Mouse (Mus musculus): ENCODE results near the gene Aldh9a1.

The Aldh9a1 gene

DNA sequence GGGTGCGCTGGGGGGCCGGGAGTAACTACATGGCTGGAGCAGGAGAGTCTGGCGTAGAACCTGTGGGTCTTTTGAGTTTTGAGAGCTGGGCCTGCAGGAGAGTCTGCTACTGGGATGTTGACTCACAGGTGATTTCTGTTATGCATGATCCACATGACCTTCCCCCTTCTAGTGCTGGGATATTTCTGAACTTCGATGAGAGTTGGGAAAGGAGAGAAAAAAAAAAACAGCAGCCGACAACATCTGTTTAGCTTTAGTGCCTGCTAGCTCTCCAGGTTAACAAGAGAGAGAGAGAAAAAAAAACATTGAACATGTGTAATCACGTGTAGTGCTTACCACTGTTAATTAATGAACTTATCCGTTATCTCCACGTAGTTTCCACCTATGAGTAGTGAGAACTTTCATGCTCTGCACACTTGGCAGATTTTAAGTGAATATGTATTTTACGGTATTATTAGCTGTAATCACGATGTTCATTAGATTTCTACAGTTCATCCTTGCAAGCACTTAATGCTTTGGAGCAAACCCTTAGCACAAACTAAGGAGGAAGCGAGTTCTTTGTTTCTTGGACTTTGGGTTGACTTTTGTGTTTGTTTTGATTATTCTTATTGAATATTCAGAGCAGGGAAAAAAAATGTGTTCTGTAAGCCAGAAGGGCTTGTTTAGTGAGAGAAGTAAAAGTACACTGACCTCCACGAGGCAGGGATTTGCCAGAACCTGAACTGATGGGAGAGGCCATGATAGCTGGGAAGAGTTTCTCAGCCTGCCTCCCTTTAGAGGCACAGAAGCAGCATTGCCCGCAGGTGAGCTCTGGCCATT lies 1.0 kb downstream of the Aldh9a1 start:
- no peak for DNase-seq (ENCODE audit: low spot score in 2 of 2)

DNA sequence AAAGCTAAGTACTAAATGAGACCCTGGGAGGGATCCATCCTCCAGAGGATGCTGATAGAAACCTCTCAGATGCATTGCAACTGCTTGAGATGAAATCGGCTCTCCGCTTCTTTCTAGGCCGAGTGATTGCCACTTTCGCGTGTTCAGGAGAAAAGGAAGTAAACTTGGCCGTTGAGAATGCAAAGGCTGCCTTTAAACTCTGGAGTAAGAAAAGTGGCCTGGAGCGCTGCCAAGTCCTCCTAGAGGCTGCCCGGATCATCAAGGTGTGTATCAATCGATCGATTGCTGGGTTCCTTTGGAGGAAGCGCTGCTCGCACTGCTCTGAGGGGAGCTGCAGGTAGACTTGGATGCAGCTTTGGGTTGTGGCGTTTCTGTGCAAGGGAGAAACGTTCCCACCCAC lies 2.6 kb downstream of the Aldh9a1 start:
- DNase-seq (ENCODE audit: low spot score in 2 of 2), result no peak

- DNase-seq (ENCODE audit: low spot score in 2 of 2), result no peak
Measured at GRCm38 (mm10) chr1:167357387-167357786, 7.6 kb downstream of the Aldh9a1 start.

DNA sequence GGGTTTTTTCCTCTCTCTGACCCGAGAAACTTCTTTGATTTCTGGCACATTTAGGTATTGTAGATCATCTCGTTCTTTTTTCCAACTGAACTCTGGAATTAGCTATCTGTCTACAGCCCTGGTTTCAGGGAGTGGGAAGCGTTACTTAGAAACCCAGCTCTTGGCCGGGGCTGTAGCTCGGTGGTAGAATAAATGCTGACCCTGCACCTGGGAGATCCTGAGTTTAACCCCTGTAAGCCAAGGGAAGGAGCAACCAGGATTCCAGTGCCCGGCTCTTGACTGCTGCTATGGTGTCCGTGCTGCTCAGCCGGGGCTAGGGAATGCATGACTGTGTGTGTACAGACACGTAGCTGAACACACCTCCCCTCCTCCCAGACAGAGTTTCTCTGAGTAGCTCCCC lies 8.9 kb downstream of the Aldh9a1 start:
- no peak for DNase-seq (ENCODE audit: low spot score in 2 of 2)

- DNase-seq (ENCODE audit: low spot score in 2 of 2), result no peak
Measured at GRCm38 (mm10) chr1:167360268-167360667, 10.5 kb downstream of the Aldh9a1 start.

DNA sequence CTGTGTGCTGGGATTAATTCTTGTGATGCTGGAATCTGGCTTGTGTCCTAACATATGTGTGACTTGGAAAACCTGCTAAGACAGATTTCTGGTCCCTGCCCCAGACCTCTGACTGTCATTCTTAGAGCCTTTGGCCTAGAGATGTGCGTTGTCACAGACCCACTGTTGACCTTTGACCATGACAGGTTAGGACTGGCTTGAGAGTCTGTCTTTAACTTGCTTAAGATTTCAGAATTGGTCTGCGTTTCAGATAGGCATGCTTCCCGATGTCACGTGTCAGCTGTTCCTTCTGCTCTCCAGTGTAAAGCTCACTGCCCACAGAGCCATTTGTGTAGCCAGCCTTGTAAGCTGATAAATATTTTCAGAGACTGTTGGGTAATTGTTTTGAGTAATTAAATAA lies 13.0 kb downstream of the Aldh9a1 start:
- no peak for DNase-seq (ENCODE audit: low spot score in 2 of 2)

GRCm38 (mm10) chr1:167363322-167363721 lies 13.5 kb downstream of the Aldh9a1 start:
- no peak for DNase-seq (ENCODE audit: low spot score in 2 of 2)

DNA sequence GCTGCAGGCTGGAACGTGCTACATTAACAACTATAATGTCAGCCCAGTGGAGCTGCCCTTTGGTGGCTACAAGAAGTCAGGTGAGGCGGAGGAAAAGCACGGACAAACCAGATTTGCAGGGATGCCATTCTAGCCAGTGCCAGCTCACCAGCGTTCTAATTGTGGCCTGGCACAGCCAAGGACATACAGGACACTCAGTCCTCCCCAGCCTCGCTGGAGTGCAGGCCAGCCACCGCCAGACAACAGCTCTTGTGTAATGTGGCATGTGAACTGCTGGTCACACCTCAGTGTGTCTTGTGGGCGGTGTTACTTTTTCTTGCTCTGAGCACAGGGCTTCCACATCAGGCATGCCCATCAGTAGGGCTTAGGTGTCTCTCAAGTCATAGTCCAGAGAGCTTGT lies 16.0 kb downstream of the Aldh9a1 start:
- no peak for DNase-seq (ENCODE audit: low spot score in 2 of 2)

GRCm38 (mm10) chr1:167366621-167367020 lies 16.8 kb downstream of the Aldh9a1 start:
- no peak for DNase-seq (ENCODE audit: low spot score in 2 of 2)

GRCm38 (mm10) chr1:167368018-167368417 lies 18.2 kb downstream of the Aldh9a1 start:
- no peak for DNase-seq (ENCODE audit: low spot score in 2 of 2)

DNA sequence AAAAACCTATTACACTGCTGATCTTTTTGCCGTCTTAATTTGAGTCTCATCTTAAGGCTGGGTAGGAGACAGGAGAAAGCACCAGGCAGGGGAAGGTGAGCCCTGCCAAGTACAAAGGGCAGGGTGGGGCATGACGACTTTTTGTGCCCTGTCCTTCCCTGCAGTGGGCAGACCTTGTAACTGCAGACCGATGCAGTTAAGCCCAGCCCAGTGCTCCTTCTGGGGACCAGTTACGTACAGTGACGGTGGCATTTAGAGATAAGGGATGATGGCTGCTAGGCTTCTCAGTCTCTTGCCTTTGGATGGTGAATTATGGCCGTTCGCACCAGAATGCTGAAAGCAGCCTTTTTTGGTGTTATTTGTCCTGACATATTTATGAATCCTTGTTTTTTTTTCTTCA lies 18.7 kb downstream of the Aldh9a1 start:
- DNase-seq (ENCODE audit: low spot score in 2 of 2), result no peak

DNA sequence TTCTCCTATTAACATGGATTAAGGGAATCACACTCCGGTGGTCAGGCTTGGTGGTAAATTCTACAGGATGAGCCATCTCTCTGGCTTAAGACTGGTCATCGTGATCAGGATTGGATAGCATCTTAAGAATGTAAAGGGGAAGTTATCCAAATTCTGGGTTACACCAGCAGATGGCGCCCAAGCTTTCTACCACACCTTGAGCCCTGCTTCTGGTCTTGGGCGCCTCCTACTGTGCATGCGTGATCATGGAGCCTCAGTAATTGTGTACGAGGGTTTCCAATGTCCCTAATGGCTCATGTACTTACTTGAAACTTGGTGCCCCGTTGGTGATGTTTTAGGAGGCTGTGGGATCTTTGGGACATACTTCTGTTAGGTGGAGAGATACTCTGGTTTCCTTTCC lies 20.1 kb downstream of the Aldh9a1 start:
- DNase-seq (ENCODE audit: low spot score in 2 of 2), result peak; percentile 87 to 88

DNA sequence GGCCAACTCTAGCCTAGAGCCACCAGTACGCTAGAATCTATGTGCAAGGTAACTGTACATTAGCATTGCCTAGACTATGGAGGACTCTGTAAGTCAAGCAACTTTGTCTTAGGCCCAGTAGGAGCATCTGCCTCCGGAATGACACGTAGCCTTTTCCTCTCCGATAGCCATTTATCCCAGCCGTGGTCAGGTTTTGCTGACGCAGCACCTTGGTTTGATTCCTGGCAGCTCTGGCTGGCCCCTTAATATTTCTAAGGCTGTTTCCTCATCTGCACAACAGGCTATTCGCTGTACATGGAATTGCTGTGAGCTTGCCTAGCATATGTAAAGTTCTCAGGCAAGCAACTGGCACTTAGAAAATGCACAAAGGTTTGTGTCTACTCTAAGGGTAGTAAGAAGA lies 22.9 kb downstream of the Aldh9a1 start:
- DNase-seq (ENCODE audit: low spot score in 2 of 2), result no peak

DNA sequence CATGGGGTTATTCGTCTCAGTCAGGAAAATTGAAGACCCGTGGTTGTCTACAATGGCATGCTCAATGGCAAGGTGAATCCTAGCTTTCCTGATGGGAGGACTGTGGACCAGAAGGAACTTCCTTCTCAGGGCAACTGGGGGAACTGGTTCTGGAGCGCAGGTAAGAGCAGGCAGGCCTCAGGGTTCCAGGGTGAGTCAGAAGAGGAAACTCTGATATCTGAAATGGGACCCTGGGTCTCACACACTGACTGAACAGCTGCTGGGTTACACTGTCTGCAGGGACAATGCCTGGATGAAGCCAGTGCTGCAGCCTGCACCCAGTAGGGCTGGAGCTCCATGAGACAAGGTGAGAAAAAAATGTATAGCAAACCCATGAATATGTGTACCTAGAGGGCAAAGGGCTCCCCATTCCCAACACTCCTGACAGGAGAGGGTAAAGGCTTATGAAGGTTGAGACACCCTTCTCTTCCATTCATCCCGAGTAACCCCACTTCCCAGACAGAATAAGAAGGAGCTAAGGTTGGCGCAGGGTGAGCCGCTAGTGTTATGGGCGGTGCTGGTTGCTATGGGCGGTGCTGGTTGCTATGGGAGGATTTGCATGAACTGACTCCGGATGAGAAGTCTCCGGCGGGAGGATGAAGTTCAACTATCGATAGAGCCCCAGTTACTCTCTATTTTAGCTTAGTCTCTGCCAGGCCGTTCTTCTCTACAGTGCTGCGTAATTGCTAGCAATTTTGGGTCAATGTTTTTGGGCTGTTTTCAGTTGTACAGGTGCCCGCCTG lies 24.4 kb downstream of the Aldh9a1 start:
- DNase-seq (ENCODE audit: low spot score in 2 of 2), result no peak

DNA sequence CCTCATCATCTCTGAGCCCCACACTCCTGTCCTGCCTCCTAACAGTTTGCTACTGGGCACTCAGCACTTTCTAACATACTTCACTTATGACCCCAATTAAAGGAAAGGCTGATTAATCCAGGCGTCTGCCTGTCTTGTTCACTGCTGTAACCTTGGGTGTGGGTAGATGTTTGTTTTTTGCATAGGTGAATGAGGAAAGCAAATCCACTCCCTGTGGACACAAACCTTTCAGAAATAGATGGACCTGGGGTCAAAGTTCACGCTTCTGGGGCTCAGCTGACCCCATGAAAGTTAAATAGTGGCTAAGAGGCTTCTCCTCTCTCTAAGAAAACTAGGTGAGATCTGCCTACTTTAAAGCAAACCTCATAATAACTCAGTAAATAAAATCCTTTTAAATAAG lies 25.2 kb downstream of the Aldh9a1 start:
- no peak for DNase-seq (ENCODE audit: low spot score in 2 of 2)

DNA sequence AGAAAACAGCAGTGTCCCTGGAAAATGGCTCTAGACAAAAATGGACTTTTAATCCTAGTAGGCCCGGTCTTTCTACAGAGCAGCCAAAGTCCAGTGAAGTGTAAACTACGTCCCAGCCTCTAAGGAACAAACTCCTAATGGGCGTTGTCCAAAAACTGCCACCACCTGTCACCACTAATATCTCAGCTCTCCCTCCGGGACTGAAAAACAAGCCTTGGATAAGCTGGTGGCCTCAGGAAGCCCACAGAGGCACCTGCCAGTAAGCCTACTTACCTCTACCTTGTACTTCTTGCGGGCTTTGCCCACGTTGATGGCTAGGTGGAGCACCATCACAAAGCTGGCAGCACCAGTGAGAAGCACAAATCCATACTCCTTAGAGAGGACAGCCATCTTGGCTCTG lies 28.2 kb downstream of the Aldh9a1 start:
- no peak for DNase-seq (ENCODE audit: low spot score in 2 of 2)

- DNase-seq (ENCODE audit: low spot score in 2 of 2), result no peak
Measured at GRCm38 (mm10) chr1:167379751-167380150, 30.0 kb downstream of the Aldh9a1 start.

GRCm38 (mm10) chr1:167380223-167380622 lies 30.4 kb downstream of the Aldh9a1 start:
- DNase-seq (ENCODE audit: low spot score in 2 of 2), result no peak

GRCm38 (mm10) chr1:167381050-167382015 lies 31.5 kb downstream of the Aldh9a1 start:
- DNase-seq (ENCODE audit: low spot score in 2 of 2), result no peak

DNA sequence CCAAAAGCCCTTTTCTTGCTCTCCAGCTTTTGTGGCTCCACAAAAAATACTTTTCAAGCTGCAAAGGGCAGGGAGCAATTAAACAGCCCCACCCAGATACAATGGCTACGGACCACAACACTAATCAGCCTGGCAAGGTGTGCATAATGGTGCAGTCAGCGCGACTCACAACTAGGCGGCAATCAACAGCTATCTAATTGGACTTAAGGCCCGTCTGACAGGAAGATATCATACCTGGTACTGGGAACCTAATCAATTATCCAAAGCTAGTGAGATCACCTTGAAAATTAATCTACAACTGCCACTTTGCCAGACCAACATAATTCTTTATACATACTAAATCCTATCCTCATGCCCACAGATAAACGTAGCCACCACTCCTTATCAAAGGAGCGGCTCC lies 32.5 kb downstream of the Aldh9a1 start:
- DNase-seq (ENCODE audit: low spot score in 2 of 2), result no peak

GRCm38 (mm10) chr1:167382763-167383162 lies 33.0 kb downstream of the Aldh9a1 start:
- DNase-seq (ENCODE audit: low spot score in 2 of 2), result no peak

- no peak for DNase-seq (ENCODE audit: low spot score in 2 of 2)
Measured at GRCm38 (mm10) chr1:167383178-167383577, 33.4 kb downstream of the Aldh9a1 start.
